Comparison of ENCODE assay signal across 11 mouse cellular contexts in the genomic region with DNA sequence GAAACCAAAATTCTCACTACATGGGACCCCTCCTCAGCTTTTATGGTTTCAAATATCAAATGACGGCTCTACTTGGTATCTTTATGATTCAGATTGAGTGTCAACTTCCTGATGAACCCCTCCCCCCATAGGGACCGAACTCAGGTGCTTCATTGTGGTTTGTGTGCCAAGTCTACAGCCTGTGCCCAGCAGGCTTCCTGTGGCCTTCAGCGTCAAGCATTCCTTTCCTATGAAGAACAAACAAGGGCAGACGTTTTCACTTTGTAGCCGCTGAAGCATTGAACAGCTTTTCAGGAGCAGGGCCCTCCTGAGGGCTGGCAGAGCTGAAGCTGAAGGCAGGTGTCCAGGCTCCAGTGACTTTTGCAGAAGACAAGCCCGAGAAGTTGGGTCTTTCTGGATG. TPM values are rescaled to one million over a fixed set of nuclear protein-coding genes. Genes with fewer than 3 reads are reported as not detected.
DNase-seq lines count a peak whose midpoint lies in the region; TF ChIP-seq lines count a peak whose summit lies in the region.
"Had no signal": no experiment of that assay in that cellular context is flagged by ENCODE, and none has a peak within 500 bp of the region (broad histone marks: within the 10 kb centered on the region; RNA-seq: fewer than 3 reads in every experiment).

No protein-coding gene starts in this region.

- no peak for TF ChIP-seq CTCF in layer of hippocampus, adult 2 months (conservative IDR thresholded peaks at IDR 0.05)

- H3K27ac ChIP-seq in layer of hippocampus, adult 2 months, result no peak overlapping the region
- H3K27ac ChIP-seq: left cerebral cortex, adult 2 months; neural tube, embryonic 12.5 days had no signal

- H3K4me3 ChIP-seq in layer of hippocampus, adult 2 months, result no peak overlapping the region
- H3K4me3 ChIP-seq: left cerebral cortex, adult 2 months; neural tube, embryonic 12.5 days had no signal

- peak; percentile 63 to 66 for DNase-seq in cerebellum, postnatal 10 days
- DNase-seq in cerebellum, adult 9-10 months, result no peak
- DNase-seq in kidney, adult 11 months, result peak; percentile 42
- no peak for DNase-seq in kidney, adult 8-10 months
- DNase-seq in Muller cell, postnatal 12 days (ENCODE audit: inconsistent ontology term), result peak; percentile 32
- peak; percentile 29 for DNase-seq in lung, postnatal 10 days
- DNase-seq in layer of hippocampus, adult 2 months (ENCODE audit: low spot score in 2 of 2), result no peak
- DNase-seq in natural killer cell, adult 2 months (ENCODE audit: low spot score in 2 of 2), result no peak
- DNase-seq: liver had no signal

RNA-seq across cellular contexts. Expression of a gene that starts 9.6 kb away (rescaled TPM):
- total RNA-seq in layer of hippocampus, adult 2 months (2021), result 10 to 100 TPM; 64.9 to 65.6 TPM

Comparison
In these comparisons a context has a peak if more than half of its experiments do, and no peak if none do; other contexts are left out.
1. DNase-seq: peak in cerebellum, postnatal 10 days (2 of 2), kidney, adult 11 months (single experiment), Muller cell, postnatal 12 days (single experiment) and lung, postnatal 10 days (single experiment); none in cerebellum, adult 9-10 months (single experiment), kidney, adult 8-10 months (0 of 2), layer of hippocampus, adult 2 months (0 of 2) and natural killer cell, adult 2 months (0 of 2).